Mouse (Mus musculus) MEL-GATA-1-ER (cell line): ENCODE results near the gene Ptprg.

ENCODE experiments used
- DNase-seq: peaks from one replicate; pipeline ENCODE4 v3.0.0-alpha.2; 2012; ENCODE audit warnings: low read depth; ENCODE audit errors: extremely low read depth

The Ptprg gene

DNA sequence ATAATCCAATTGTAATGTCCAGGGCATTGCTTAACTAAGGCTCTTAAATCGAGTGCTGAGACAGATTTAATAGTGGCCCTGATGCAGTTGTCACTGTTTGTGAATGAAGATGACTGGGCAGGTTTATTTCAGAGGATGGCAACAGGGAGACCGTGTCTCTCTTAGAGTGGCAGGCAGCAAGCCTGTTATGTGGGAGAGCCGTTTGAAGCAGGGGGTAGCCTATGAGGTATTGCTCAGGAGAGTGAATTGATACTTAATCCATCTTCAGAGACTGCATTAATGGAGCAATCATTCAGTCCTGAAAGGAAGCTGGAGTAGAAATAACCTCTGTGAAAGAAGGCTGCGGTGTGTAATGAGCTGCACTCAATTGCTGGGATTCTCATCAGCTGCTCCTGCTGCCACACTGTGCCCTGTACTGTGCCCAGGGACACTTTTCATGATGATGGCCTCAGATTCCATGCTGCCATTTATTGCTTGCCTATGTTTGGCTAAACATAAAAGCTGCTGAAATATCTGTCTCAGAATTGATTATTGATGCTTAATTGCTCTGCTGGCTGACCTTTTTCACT lies 526.6 kb downstream of the Ptprg start:
- no peak for DNase-seq

DNA sequence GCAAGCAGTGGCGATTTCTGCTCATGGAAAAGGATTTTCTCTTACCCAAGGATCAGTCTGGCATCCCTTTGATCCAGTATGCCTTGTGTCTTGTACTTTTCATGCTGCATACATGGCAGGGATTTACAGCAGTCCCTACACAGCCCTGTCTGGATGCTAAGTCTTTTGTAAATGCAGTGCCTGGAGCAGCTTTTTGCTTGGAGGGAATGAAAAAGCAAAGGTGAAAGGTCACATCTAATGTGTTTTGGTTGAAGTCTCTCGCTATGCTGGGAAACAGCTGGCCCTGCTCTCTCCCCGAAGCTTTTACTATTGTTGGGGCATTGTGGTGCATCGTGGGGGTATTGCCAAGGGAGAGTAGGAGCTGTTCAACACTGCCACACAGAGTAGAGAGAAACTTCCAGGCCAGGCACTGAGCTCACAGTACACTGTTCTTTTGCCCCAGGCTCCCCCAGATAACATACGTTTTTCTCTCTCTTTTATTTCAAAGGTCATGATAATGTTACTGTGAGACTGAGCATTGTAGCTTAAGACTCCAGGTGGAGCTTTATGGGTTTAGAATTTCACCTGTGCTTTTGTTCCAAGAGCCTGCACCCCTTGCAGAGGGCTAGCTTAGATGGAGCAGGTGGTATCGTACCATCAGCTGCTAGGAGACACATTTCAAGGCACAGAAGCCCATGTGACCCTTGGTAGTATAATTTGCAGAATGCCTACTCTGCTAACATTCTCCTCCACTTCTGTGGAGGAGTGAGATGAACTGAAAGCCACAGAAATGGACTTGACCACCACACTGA lies 529.0 kb downstream of the Ptprg start:
- DNase-seq, result no peak

DNA sequence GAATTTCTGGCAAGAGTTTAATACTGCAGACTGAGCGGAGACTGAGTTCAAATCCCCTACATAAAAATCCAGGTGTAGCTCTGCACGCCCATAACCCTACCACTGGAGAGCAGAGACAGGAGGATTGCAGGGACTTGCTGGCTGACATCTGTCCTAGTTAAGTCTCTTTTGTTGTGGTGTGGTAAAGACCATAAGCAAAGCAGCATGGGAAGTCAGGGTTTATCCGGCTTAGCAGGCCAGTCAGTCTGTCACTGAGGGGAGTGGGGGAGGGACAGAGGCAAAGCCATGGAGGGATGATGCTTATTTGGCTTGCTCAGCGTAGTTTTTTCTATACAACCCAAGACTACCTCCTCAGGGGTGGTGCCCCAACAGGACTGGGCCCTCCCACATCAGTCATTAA lies 530.7 kb downstream of the Ptprg start:
- no peak for DNase-seq

DNA sequence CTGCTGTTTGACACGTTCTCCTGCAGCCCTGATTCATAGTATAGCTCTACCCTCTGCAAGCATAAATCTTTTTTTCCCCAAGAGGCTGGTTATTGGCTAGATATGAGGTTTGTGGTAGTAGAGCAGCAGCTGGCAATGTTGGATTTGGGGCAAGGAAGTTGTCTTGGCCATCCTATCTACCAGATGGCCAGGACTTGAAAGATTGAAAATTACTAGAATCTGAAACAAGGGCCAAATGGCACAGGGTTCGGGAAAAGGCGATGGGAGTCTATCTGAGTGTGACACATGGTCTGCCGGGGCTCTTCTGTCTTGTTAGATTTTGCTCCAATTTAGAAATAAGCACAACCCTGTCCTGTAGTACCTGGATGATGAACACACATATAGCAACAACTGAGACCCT lies 531.7 kb downstream of the Ptprg start:
- no peak for DNase-seq

DNA sequence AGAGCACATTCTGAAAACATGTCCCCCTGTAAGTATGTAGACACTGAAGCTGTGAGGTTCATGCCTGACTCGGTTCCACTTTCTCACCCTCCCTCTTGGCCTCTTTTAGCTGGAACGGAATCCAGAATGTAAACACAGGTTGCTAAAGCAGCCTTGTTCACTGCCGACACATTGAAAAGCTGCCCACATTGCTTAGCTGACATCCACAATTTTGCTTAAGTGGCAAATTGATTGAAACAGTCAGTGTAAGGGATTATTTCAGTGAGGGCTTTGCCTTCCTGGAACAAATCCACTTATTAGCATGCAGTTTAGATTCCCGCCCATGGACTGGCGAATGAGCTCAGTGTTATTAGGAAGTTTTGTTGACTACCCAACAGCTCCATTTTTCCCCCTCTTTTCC lies 532.8 kb downstream of the Ptprg start:
- DNase-seq, result no peak

GRCm38 (mm10) chr14:12089954-12090353 lies 536.6 kb downstream of the Ptprg start:
- no peak for DNase-seq

GRCm38 (mm10) chr14:12091730-12092129 lies 538.4 kb downstream of the Ptprg start:
- no peak for DNase-seq

GRCm38 (mm10) chr14:12099390-12100333 lies 546.3 kb downstream of the Ptprg start:
- no peak for DNase-seq

DNA sequence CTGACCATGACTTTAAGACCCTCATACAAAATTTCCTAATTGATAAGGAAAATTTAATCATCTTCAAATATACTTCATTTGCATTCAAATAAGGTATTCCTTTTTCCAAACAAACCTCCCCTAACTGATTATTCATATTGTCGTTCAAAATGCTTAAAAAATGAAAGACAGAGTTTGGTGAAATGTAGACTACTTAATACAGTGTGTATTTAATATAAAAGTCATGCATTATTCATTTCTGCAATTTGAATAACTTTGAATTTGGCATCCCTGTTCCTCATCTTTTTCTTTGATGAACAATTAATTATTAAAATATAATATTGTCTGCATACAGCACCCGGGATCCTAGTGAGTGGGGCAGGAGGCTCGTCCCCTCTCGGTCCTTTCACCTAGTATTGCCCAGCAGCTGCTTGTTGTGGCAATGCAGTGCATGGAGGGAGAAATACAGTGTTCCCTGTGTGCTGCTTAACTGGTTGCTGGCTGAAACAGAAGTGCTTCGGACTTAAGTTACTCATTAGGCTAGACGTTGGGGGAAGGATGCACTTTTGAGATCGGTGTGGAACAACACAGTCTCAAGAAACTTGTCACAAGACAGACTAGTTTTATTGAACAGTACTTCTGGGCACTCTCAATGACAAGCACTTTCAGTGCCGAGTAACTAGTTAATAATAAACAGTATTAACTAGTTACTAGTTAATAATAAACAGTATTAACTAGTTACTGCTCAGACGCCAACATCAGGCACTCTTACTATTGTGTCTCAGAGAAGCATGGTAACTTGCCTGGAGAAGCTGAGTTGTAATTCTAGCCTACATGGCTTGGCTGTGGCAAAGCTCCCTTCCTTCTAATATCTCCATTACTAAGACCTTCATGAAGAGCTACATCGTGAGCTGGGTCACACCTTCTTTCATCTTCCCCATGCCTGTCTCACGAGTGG lies 549.3 kb downstream of the Ptprg start:
- DNase-seq, result no peak

GRCm38 (mm10) chr14:12104297-12105155 lies 551.2 kb downstream of the Ptprg start:
- DNase-seq, result no peak

- no peak for DNase-seq
Observed at GRCm38 (mm10) chr14:12105156-12105430, 551.8 kb downstream of the Ptprg start.

- no peak for DNase-seq
Observed at GRCm38 (mm10) chr14:12105593-12105992, 552.3 kb downstream of the Ptprg start.

GRCm38 (mm10) chr14:12107459-12107858 lies 554.1 kb downstream of the Ptprg start:
- no peak for DNase-seq

GRCm38 (mm10) chr14:12107991-12108390 lies 554.7 kb downstream of the Ptprg start:
- DNase-seq, result no peak

DNA sequence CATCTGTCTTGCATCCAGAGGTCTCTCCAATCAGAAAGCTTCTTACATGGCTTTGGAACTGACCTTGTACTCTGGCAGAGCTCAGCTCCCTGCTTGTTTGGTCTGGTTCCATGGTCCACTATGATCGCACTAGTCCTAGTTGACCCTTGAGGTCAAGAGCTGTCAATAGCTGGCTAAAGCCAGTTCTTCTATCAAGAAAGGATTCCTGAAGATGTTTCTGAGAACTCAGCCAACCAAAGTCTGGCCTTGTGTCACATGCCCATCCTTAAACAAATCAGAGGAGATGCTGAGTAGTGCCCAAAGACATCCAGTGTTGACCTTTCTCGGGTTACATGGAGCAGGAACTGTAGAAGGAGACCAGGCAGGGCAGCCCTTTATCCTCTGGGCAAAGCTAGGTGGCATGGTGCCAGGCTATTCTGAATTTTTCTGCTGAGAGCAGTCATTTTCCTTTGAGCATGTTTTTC lies 559.2 kb downstream of the Ptprg start:
- DNase-seq, result no peak

DNA sequence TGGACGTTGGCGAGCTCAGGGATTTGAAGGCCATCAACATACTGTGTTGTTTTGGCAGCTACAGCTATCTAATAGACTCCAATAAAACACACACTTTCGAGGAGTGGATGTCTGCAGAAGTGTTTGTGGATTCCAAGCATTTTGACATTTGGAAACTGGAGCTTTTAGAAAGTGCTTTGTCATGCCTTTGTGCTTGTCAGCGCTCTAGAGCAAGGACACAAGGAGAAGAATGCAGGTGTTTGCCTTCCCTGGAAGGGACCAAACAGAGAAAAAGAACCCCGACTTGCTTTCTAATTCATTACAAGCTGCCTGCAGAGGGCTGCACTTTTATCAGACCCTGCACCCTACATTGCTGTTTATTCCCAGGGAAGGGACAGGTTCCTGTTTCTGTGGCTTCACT lies 560.0 kb downstream of the Ptprg start:
- no peak for DNase-seq

- DNase-seq, result no peak
Observed at GRCm38 (mm10) chr14:12114016-12114415, 560.7 kb downstream of the Ptprg start.

DNA sequence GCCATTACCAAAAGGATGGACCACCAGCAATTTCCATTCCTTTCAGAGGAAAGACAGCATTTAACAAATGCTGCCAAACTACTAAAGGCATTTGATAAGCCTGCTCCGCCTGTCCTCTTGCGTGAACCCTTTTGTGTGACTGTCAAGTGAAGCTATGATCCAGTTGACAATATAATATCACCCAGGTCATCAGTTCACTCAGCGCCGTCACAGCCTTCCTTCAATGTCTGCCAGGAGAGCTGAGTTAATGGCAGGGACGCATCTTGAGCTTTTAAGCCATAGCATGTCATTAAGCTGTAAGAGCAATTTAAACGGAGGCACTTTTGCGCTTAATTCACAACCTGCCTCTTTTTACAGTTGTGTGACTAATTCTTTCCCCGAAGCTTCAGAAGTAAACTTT lies 565.9 kb downstream of the Ptprg start:
- DNase-seq, result no peak

DNA sequence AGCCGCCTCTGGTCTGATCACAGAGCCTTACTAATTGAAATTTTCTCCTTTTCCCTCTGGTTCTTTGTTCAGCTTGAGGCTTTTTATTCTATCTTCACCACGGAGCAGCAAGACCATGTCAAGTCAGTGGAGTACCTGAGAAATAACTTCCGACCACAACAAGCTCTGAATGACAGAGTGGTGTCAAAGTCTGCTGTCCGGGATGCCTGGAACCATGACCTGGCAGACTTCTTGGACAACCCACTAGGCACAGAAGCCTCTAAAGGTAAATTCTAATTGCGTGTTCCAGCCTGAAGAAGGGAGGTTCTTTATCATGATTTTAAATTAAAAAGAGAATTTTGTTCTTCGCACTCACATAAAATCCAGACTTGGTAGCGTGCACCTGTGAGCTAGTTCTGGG lies 568.6 kb downstream of the Ptprg start:
- DNase-seq, result no peak

- DNase-seq, result no peak
Observed at GRCm38 (mm10) chr14:12124682-12125081, 571.4 kb downstream of the Ptprg start.
